Mouse (Mus musculus): Measurements from ENCODE around the gene Rgs9.

The Rgs9 gene

DNA sequence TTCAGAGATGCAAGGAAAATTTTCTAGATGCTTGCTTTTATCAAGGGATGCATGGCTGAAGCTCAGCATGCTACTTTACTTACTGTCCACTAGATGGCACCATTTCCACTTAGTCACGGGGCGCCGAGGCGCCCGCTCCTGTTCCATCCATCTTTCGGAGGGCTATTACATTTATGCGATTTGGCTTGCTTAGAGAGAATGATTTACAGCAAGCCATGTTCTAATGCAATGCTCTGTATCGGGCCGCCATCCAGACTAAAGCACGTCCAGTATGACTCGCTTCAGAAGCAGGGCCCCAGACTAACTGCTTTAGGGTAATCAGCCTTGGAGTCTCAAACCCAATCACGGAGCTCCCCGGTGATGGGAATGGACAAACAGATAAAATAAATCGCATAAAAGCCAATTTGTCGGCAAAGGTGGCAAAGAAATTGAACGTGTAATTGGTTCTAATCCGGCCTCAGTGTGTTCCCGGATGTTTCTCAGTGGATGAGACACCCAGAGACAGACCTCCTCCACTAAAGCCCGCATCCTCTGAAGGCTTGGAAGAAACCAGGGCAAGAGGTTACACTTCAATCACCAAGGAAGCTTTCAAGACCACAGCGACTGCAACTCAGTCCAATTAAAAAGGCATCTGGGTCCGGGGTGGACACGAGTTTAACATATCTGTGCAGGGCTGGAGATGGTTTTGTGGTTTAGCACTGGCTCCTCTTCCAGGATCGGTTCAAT is 53.1 kb downstream of the Rgs9 start:
- in situ Hi-C loops (cut with MseI, MboI): loop anchor here in 1 of 2 experiments (5.0 kb wide), 2 partner anchors 198 to 343 kb away; no protein-coding TSS in a partner anchor

GRCm38 (mm10) chr11:109240126-109240525 is 57.8 kb downstream of the Rgs9 start:
- in situ Hi-C loops (cut with MseI, MboI): loop anchor here in 1 of 2 experiments (5.0 kb wide), 2 partner anchors 202 to 347 kb away; no protein-coding TSS in a partner anchor

GRCm38 (mm10) chr11:109238671-109239070 is 59.3 kb downstream of the Rgs9 start:
- in situ Hi-C loops (cut with MseI, MboI): no loop called here

GRCm38 (mm10) chr11:109237796-109238195 is 60.1 kb downstream of the Rgs9 start:
- in situ Hi-C loops (cut with MseI, MboI): no loop called here

GRCm38 (mm10) chr11:109233627-109234026 is 64.3 kb downstream of the Rgs9 start:
- in situ Hi-C loops (cut with MseI, MboI): no loop called here

- in situ Hi-C loops (cut with MseI, MboI): no loop called here
These were observed 65.1 kb downstream of the Rgs9 start for GRCm38 (mm10) chr11:109232811-109233210.

GRCm38 (mm10) chr11:109227139-109227538 is 70.8 kb downstream of the Rgs9 start:
- in situ Hi-C loops (cut with MseI, MboI): no loop called here

DNA sequence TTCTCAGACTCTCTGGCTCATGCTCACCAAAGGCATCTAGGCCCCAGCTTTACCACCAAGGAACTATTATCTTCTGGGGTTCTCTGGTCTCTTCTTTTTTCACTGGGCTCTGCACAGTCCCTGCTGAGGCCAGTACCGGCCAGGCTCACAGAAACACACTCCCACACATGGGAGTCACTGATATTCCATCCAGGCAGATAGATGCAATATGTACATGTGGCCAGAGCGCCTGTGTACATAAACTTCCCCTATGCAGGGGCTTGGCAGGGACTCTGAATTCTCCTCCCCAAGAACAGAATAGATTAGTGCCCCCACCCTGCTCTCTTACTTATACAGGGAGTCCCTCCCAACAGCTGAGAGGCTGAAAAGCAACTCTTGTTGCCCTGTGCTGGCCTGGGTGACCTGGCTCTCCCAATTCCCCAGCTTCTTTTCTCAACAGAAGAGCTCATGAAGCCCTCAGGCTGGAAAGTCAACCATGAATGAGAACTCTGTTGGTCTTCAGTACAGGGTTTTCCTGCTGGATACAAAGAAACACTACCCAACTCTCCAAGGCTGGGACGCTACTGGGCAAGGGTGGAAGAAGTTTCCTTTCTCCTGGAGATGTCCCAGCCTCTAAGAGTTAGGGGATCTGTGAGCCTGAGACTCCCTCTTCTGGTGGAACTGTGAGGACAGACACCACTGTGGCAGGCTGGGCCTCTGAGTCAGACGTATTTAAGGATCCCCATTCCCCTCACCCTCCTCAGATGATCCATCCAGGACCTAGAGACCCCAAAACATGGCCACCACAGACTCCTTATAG is 76.5 kb downstream of the Rgs9 start:
- in situ Hi-C loops (cut with MseI, MboI): no loop called here

DNA sequence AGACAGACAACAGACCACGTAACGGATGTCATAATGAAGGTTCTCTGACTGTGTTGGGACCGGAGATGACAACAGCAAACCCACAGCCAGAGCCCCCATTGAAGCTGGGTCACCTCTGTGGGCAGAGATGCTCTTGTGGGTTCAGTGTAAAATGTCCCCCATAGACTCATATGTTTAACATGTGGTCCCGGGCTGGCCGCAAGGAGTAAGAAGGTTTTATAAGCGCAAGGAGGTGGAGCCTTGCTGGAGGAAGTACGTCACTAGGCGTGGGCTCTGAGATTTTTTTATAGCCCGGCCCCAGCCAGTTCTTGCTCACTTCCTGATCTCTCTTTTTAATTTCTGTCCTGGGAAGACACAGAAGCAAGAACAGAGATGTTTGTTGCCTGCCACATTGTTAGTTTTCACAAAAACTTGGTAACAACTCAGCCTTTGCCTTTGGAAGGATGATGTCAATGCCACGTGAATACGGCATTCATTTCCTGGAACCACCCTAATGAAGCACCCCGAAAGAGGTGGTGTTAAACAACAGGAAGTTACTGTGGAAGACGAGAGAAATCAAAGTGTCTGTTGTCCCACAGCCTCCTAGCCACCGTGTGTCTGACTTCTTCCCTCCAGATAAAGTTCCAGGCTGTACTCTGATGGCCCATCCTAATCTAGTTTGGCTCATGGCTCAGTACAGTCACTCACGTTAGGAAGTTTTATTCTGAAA is 79.1 kb downstream of the Rgs9 start:
- in situ Hi-C loops (cut with MseI, MboI): no loop called here

GRCm38 (mm10) chr11:109217827-109218536 is 79.9 kb downstream of the Rgs9 start:
- in situ Hi-C loops (cut with MseI, MboI): no loop called here

- in situ Hi-C loops (cut with MseI, MboI): no loop called here
These were observed 87.2 kb downstream of the Rgs9 start for GRCm38 (mm10) chr11:109210772-109211171.

DNA sequence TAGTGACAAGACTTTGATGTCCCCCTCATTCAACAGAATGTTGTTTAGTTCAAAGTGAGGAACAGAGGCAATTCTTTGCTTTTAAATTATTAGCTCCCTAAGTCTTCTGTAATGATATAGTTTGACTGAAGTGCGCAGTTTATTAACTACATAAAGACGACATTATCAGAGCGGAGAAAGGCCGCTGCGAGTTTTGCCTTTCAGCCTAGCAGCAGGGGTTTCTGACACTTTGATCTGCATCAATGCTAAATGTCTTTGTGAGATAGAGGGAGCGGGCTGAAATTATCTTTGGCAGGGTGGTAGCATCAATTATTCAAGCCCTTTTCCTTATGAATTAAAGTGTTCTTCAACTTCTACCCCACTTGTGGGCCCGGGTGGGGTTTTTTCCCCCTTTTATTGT is 87.6 kb downstream of the Rgs9 start:
- in situ Hi-C loops (cut with MseI, MboI): no loop called here

- in situ Hi-C loops (cut with MseI, MboI): no loop called here
These were observed 91.2 kb downstream of the Rgs9 start for GRCm38 (mm10) chr11:109206732-109207131.

GRCm38 (mm10) chr11:109206028-109206427 is 91.9 kb downstream of the Rgs9 start:
- in situ Hi-C loops (cut with MseI, MboI): no loop called here

DNA sequence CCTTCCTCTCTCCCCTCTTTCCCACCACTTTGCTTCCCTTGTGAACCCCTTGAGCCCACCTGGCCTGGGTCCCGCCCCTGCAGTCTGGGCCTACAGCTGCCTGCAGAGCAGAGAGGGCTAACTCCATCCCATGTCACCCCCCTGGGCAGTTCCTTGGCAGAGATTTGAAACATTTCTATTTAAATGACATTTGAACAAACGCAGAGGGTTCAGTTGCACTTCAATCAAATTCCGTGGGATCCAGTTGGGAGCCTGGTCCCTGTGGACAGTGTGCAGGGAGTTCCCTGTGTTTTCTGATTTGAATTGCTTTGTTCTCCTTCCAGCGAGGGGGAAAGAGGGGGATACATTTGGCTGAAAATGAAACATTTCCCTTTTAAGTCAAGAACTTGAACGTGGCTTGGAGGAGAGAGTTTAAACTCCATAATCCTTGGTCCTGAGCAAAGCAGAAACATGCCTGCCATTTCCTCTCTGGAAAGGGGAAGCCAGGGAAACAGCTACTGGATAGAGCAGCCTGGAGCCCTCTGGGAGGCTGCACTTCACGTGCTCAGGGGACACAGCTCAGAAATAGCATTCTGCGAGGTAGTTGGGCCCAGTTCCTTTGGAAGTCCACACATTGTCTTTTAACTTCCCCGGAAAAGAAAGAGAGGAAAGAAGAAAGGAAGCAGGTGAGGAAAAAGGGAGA is 98.2 kb downstream of the Rgs9 start:
- in situ Hi-C loops (cut with MseI, MboI): loop anchor here (10.0 kb wide), 2 partner anchors 745 to 755 kb away; no protein-coding TSS in a partner anchor

DNA sequence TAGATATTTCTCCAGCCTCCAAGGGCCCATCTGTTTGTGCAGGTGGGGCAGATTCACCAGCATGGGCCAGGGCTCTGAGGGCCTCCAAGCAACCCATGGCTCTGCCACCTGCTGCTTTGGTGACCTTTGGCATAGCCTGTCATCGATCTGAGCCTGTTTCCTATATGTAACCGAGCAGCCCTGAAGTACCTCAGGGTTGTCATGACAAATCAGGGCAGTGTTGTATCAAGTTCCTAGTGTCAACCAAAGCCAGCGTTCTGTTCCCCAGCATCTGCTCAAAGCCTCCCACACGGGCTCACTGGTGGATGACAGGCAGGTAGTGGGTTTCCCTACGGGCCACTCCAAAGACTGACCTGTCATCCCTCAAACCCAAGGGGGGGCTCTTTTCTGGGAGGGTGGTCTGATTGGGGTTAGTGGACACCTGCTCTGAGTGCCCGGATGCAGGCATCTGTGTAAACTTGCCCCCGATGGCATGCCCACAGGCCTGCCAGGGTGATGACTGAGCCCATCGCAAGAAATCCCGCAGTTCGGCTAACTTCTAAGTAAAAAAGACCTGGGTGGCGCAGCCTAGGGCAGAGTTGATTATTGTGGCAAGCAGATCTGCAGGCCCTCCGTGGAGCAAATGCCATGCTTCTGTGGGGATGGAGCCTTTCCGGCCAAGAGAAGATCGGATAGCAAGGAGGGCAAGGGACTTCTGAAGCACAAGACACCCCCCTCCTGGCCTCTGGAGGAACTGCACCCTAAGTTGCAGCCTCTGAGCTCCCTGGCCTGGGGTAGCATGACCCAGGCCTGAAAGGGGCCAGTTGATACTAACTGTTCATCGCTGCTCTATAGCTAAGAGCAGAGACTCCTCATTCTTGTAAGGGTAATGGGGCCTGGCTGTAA is 105.0 kb downstream of the Rgs9 start:
- in situ Hi-C loops (cut with MseI, MboI): loop anchor here (10.0 kb wide), 2 partner anchors 738 to 748 kb away; no protein-coding TSS in a partner anchor

DNA sequence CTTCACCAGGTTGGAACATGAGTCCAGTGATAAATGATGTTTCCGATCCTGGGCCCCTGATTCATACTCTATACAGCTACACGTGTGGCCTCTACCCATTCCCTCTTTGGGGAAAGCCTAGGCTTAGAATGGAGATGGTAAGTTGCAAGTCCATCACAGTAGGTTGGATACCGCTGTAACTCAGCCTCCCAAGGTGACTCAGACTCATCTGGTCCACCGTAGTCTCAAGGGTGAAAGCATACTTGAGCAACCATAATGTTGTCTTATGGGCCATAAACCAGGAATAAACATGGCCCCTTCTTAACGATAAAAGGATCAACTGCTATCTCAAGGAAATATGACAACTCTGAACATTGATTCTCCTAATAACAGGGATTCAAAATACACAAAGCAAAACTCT is 109.7 kb downstream of the Rgs9 start:
- in situ Hi-C loops (cut with MseI, MboI): no loop called here

DNA sequence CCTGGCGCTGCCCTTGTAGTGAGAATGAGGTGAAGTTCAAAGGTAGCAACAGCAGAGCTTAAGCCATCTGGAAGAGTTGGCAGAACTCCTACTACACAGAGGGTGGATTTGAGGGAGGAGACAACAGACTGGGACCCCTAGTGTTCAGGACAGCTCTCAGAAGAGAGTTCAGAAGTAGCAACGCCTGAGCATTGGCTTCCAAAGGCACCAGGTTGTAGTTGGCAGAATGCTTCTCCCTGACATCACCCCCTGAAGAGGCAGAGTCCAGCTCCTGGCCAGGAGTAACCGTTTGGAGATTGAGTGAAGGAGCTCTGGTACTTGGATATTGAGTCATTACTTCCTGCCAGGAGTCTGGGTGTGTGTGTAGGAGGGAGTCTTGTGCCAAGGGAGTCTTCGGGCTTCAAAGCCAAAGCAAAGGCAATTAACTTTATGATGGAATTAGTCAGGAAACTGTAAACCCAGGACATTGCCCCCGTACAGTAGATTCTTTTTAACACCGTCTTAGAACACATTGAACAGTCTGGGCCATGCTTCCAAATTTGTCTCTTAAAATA is 110.2 kb downstream of the Rgs9 start:
- in situ Hi-C loops (cut with MseI, MboI): no loop called here

GRCm38 (mm10) chr11:109181118-109181517 is 116.8 kb downstream of the Rgs9 start:
- in situ Hi-C loops (cut with MseI, MboI): no loop called here

- in situ Hi-C loops (cut with MseI, MboI): no loop called here
These were observed 117.6 kb downstream of the Rgs9 start for GRCm38 (mm10) chr11:109180290-109180689.

All from mouse trophoblast stem cell (cell line).